Comparison of ENCODE assay signal across 8 mouse cellular contexts in genomic region chr19:5423561-5423960, GRCm38 (mm10). TPM values are rescaled to one million over a fixed set of nuclear protein-coding genes. Genes with fewer than 3 reads are reported as not detected.
A peak's percentile ranks its signal among the peaks of the same experiment; 100 is the strongest.
DNase-seq lines count a peak whose midpoint lies in the region; ATAC-seq and TF ChIP-seq lines count a peak whose summit lies in the region.

No protein-coding gene starts in this region.

- peaks cover 7% of the 10 kb centered on the region for H3K36me3 ChIP-seq in liver, adult 2 months (ENCODE audit: control insufficient read depth, insufficient read depth, low read length)
- peaks cover 45% of the 10 kb centered on the region for H3K36me3 ChIP-seq in hindbrain, embryonic 12.5 days
- peaks cover 49% of the 10 kb centered on the region for H3K36me3 ChIP-seq in midbrain, embryonic 13.5 days

- peaks cover 14% of the 10 kb centered on the region; the same call in 1 of the 2 replicates for H3K79me2 ChIP-seq in liver, adult 2 months (ENCODE audit: control insufficient read depth, insufficient read depth, low read length)

- no peak for TF ChIP-seq CTCF in liver, adult 2 months (IDR thresholded peaks at IDR 0.05; ENCODE audit: low read depth, low read length)

- H3K9ac ChIP-seq in liver, adult 2 months (ENCODE audit: low read depth, low read length): peak overlapping the region; percentile 86
- H3K9ac ChIP-seq in hindbrain, embryonic 12.5 days: peak overlapping the region; percentile 86
- H3K9ac ChIP-seq in midbrain, embryonic 13.5 days (replicated peaks): peak overlapping the region; percentile 89

- 0 out of 2 replicates have a peak, but pooled peaks have one; percentile 9 for TF ChIP-seq POLR2A in liver, adult 2 months (IDR thresholded peaks at IDR 0.05; ENCODE audit: extremely low read depth, insufficient read depth, low read length)

- no peak overlapping the region; the same call in 1 of the 2 replicates for H3K27ac ChIP-seq in liver, adult 2 months (replicated peaks; ENCODE audit: insufficient read depth, low read depth, low read length)
- H3K27ac ChIP-seq in hindbrain, embryonic 12.5 days: peak overlapping the region; percentile 94; the same call in 1 of the 2 replicates
- H3K27ac ChIP-seq in midbrain, embryonic 13.5 days: peak overlapping the region; percentile 91

- H3K4me3 ChIP-seq in liver, adult 2 months (ENCODE audit: insufficient read depth, low read depth, low read length): peak overlapping the region; percentile 87
- H3K4me3 ChIP-seq in hindbrain, embryonic 12.5 days: peak overlapping the region; percentile 77
- H3K4me3 ChIP-seq in midbrain, embryonic 13.5 days (replicated peaks): peak overlapping the region; percentile 69

- 56% methylated on average over 12 of the region's 12 CpGs for WGBS in liver, adult 2 months
- 67% methylated on average over 12 of the region's 12 CpGs for WGBS in hindbrain, embryonic 12.5 days
- 64% methylated on average over 12 of the region's 12 CpGs for WGBS in midbrain, embryonic 13.5 days

- no peaks in the 10 kb centered on the region for H3K9me3 ChIP-seq in hindbrain, embryonic 12.5 days (replicated peaks)
- no peaks in the 10 kb centered on the region for H3K9me3 ChIP-seq in midbrain, embryonic 13.5 days

- no peaks in the 10 kb centered on the region for H3K27me3 ChIP-seq in liver, adult 2 months (ENCODE audit: control insufficient read depth, insufficient read depth, low read length)
- H3K27me3 ChIP-seq in hindbrain, embryonic 12.5 days: no peaks in the 10 kb centered on the region
- H3K27me3 ChIP-seq in midbrain, embryonic 13.5 days: no peaks in the 10 kb centered on the region

- ATAC-seq in hindbrain, embryonic 12.5 days (ENCODE audit: low FRiP score): no peak
- no peak for ATAC-seq in midbrain, embryonic 13.5 days

- DNase-seq in liver, adult 2 months (ENCODE audit: extremely low read depth, low read depth, low spot score): no peak
- no peak for DNase-seq in liver
- peak; percentile 27 to 36 for DNase-seq in cerebellum, postnatal 25 days
- DNase-seq in gastrocnemius, postnatal 25 days: no peak
- DNase-seq in urinary bladder, postnatal 4 days (ENCODE audit: low spot score in 2 of 2): no peak
- no peak for DNase-seq in frontal cortex, postnatal 36 days (ENCODE audit: low spot score in 2 of 2)

- H3K4me1 ChIP-seq in liver, adult 2 months (ENCODE audit: control insufficient read depth, insufficient read depth, low read length): peaks cover 14% of the 10 kb centered on the region
- peaks cover 36% of the 10 kb centered on the region for H3K4me1 ChIP-seq in hindbrain, embryonic 12.5 days
- peaks cover 48% of the 10 kb centered on the region for H3K4me1 ChIP-seq in midbrain, embryonic 13.5 days (replicated peaks)

- H3K4me2 ChIP-seq in hindbrain, embryonic 12.5 days (replicated peaks): peak overlapping the region; percentile 88
- H3K4me2 ChIP-seq in midbrain, embryonic 13.5 days (replicated peaks): peak overlapping the region; percentile 92

RNA-seq across cellular contexts. Expression of gene Drap1, which starts 1.2 kb away (rescaled TPM):
- 67.4 and 80.5 TPM in 2 replicates for total RNA-seq in liver, adult 2 months (2014; rRNA removed)
- polyA plus RNA-seq in liver, adult 2 months (2012; rRNA removed): 57.1 and 59.2 TPM in 2 replicates
- polyA plus RNA-seq in hindbrain, embryonic 12.5 days (2016; fragmentation: Nextera tagmentation; extraction: Ambion mirVana): 276 and 280 TPM in 2 replicates
- 303 and 313 TPM in 2 replicates for polyA plus RNA-seq in midbrain, embryonic 13.5 days (2015; fragmentation: Nextera tagmentation; extraction: Ambion mirVana)
- total RNA-seq in gastrocnemius, postnatal 25 days (2021): 100 to 1,000 TPM; 473 to 502 TPM

RNA-seq across cellular contexts. Expression of gene AI837181, which starts 1.4 kb away (rescaled TPM):
- total RNA-seq in liver, adult 2 months (2014; rRNA removed): 7.8 and 11.5 TPM in 2 replicates
- 34.1 and 36.6 TPM in 2 replicates for polyA plus RNA-seq in liver, adult 2 months (2012; rRNA removed)
- 59.0 and 59.6 TPM in 2 replicates for polyA plus RNA-seq in hindbrain, embryonic 12.5 days (2016; fragmentation: Nextera tagmentation; extraction: Ambion mirVana)
- 51.6 and 60.3 TPM in 2 replicates for polyA plus RNA-seq in midbrain, embryonic 13.5 days (2015; fragmentation: Nextera tagmentation; extraction: Ambion mirVana)
- total RNA-seq in gastrocnemius, postnatal 25 days (2021): 10 to 100 TPM; 32.1 to 33.5 TPM

RNA-seq across cellular contexts. Expression of gene Tsga10ip, which starts 21.2 kb away (rescaled TPM):
- total RNA-seq in liver, adult 2 months (2014; rRNA removed): not detected in 2 replicates
- 0.41 TPM in 1 of 2 replicates, not detected in the other for polyA plus RNA-seq in liver, adult 2 months (2012; rRNA removed)
- 0.86 and 0.98 TPM in 2 replicates for polyA plus RNA-seq in hindbrain, embryonic 12.5 days (2016; fragmentation: Nextera tagmentation; extraction: Ambion mirVana)
- 0.32 and 0.55 TPM in 2 replicates for polyA plus RNA-seq in midbrain, embryonic 13.5 days (2015; fragmentation: Nextera tagmentation; extraction: Ambion mirVana)
- total RNA-seq in gastrocnemius, postnatal 25 days (2021): 1 to 10 TPM in 1 of 2 experiments, not detected in 1; 1.2 TPM

RNA-seq across cellular contexts. Expression of gene Fosl1, which starts 23.8 kb away (rescaled TPM):
- not detected in 2 replicates for total RNA-seq in liver, adult 2 months (2014; rRNA removed)
- not detected in 2 replicates for polyA plus RNA-seq in liver, adult 2 months (2012; rRNA removed)
- not detected in 2 replicates for polyA plus RNA-seq in hindbrain, embryonic 12.5 days (2016; fragmentation: Nextera tagmentation; extraction: Ambion mirVana)
- not detected in 2 replicates for polyA plus RNA-seq in midbrain, embryonic 13.5 days (2015; fragmentation: Nextera tagmentation; extraction: Ambion mirVana)
- not detected for total RNA-seq in gastrocnemius, postnatal 25 days (2021)

RNA-seq across cellular contexts. Expression of gene Ccdc85b, which starts 34.1 kb away (rescaled TPM):
- total RNA-seq in liver, adult 2 months (2014; rRNA removed): 2.7 and 3.3 TPM in 2 replicates
- polyA plus RNA-seq in liver, adult 2 months (2012; rRNA removed): 2.4 and 2.6 TPM in 2 replicates
- 10.7 and 11.0 TPM in 2 replicates for polyA plus RNA-seq in hindbrain, embryonic 12.5 days (2016; fragmentation: Nextera tagmentation; extraction: Ambion mirVana)
- 6.9 and 9.7 TPM in 2 replicates for polyA plus RNA-seq in midbrain, embryonic 13.5 days (2015; fragmentation: Nextera tagmentation; extraction: Ambion mirVana)
- 1 to 10 TPM; 4.5 to 6.6 TPM for total RNA-seq in gastrocnemius, postnatal 25 days (2021)

Comparison
In these comparisons a context has a peak if more than half of its experiments do, and no peak if none do; other contexts are left out.
1. DNase-seq: peak in cerebellum, postnatal 25 days (2 of 2); none in liver, adult 2 months (single experiment), liver (single experiment), gastrocnemius, postnatal 25 days (single experiment), urinary bladder, postnatal 4 days (0 of 2) and frontal cortex, postnatal 36 days (0 of 2).
2. Peak in every context shown above with its lines, with median percentiles within 50 percentile points of each other: H3K4me3 ChIP-seq and H3K9ac ChIP-seq.